Mouse (Mus musculus) stomach, postnatal 0 days (tissue): Measurements from ENCODE around the gene Wdr54.

Experiments
- CTCF ChIP-seq: IDR thresholded peaks from 2 replicates; pipeline ENCODE4 v1.5.1; 2016; ENCODE audit warnings: antibody characterized with exemption, low read depth, mild to moderate bottlenecking, moderate library complexity
- EP300 ChIP-seq: optimal IDR thresholded peaks from 2 replicates; pipeline ENCODE3; 2016; ENCODE audit warnings: antibody characterized with exemption

DNA sequence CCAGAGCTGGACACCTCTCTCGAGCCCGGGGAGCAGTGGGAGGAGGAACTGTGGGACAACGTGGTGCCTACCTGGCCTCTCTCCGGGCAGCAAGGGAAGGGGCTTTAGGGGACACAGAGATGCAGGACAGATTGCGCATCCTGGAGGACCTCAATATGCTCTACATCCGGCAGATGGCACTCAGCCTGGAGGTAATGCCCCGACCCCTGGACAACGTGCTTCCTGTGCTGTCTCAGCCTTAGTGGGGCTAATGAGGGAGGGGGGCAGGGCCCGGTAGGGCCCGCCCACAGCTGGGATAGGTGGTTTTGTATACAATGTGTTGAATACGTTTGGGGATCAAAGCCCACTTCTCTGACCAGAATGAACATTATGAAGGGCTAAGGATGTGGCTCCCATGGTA, 18.1 kb downstream of the Wdr54 start:
- TF ChIP-seq CTCF (peak; percentile 41), EP300 (no peak)
